Mouse (Mus musculus) heart, postnatal 10 days (tissue): ENCODE results near the gene Cdyl2. TPM values are rescaled to one million over a fixed set of nuclear protein-coding genes. Genes with fewer than 3 reads are reported as not detected.

ENCODE experiments used
- DNase-seq, 2 experiments: peaks; one replicate each; pipeline ENCODE4 v3.0.0; 2021
- intact Hi-C: fragments of 180-260 bp; cut with DNase I; formaldehyde crosslinking; loops from one replicate; pipeline ENCODE4 v1.15.1; 2025
- total RNA-seq, 2 experiments: library from RNA; stranded (reverse); gene quantifications; 2 replicates each; pipeline ENCODE4 v1.2.3; 2021

Cdyl2 gene
- total RNA-seq, 2 experiments from 2014 or later: 4.2 to 4.3 TPM

DNA sequence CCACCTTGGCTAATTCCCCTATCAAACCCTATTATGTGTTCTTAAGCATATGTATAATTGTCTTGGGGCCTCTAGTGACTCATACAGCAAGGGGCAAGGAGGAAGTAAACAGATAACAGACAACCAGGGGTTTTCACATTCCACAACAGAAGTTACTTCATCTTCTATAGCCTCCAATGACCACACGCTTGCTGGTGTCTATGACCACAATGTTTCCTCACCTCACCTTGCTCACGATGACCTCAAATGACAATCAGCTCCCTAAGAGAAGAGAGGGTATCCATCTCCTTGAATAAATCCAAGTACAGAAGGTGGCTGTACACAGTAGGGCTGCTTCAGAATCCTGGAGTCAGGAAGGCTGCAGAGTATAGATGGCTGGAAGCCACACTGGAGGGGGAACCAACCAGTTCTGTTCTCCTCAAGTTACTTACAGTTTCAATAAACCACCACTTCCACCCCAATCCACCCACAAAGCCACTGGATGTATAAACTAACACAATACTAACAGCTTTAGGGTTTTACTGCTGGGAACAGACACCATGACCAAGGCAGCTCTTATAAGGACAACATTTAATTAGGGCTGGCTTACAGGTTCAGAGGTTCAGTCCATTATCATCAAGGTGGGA is 104.8 kb downstream of the Cdyl2 start:
- intact Hi-C loops: no loop called here

GRCm38 (mm10) chr8:116623591-116623990 is 109.2 kb downstream of the Cdyl2 start:
- intact Hi-C loops: no loop called here
- no peak for DNase-seq

More for the DNA sequence above, 104.8 kb downstream of the Cdyl2 start:
- DNase-seq: no peak

DNA sequence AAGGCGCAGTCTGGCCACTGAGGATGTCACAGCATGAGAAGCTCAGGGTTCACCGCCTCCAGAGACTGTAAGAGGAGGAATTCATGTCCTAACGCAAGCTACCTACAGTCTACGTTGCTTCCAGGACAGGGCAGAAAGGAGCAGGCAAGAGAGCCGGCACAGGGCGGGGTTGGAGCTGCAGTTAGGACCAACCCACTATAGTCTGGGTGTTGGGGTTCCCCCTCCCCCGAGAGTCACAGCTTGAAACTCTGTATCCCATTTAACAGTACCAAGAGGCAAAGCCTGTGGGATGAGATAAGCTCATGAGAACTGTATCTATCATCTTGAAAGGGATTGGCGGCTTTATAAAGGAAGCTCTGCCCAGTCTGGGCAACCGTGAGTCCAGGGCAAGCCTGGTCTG is 110.5 kb downstream of the Cdyl2 start:
- intact Hi-C loops: no loop called here
- DNase-seq: no peak

GRCm38 (mm10) chr8:116621158-116621961 is 111.4 kb downstream of the Cdyl2 start:
- no peak for DNase-seq
- intact Hi-C loops: no loop called here

DNA sequence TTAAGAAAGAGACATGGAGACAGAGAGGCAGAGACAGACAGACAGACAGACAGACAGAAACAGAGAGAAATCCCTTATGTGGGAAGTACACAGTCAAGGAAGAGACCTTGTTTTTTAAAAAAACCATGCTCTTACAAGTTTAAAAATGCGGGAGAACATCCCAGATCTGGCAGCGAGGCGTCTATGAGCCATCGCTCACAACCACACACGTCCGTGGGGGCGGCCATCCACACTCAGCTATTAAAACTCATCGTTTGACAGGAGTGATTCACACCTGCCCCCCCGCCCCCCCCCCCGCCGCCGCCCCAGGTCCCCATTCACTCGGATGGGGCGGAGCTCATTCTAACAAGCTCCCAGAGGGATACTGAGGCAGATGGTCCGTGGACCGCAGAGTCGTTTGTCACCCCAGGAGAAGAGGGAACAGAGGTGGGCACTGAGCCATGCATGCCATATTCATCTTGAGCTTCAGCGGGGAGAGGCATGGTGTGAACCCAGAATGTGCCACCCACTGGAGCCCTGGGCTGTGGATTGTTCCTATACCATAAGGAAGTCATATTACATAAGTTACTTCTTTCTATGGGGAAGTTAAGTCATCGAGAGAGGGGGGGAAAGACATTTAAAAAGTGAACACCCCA is 113.0 kb downstream of the Cdyl2 start:
- intact Hi-C loops: no loop called here
- DNase-seq: no peak

GRCm38 (mm10) chr8:116619221-116619620 is 113.6 kb downstream of the Cdyl2 start:
- intact Hi-C loops: no loop called here
- DNase-seq: no peak

- intact Hi-C loops: no loop called here
- DNase-seq: no peak
Measured at GRCm38 (mm10) chr8:116618797-116619196, 114.0 kb downstream of the Cdyl2 start.

DNA sequence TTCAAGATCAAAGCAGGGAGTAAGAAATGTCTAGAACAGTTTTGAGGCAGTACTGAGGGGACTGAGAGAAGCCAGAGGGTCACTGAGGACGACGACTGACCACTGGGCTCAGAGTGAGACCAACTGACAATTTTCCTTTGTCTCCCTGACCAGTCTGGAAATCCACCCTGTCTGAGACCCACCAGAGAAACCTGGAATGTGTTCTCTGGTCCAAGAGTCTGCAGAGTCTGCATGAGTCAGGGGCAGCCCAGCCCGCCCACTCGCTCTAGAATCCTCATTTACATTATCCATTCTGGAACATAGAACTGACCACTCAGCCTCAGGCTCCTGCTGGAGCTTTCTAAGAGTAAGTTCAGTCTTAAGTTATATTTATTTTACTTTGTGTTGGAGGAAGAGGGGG is 114.9 kb downstream of the Cdyl2 start:
- no peak for DNase-seq
- intact Hi-C loops: no loop called here

DNA sequence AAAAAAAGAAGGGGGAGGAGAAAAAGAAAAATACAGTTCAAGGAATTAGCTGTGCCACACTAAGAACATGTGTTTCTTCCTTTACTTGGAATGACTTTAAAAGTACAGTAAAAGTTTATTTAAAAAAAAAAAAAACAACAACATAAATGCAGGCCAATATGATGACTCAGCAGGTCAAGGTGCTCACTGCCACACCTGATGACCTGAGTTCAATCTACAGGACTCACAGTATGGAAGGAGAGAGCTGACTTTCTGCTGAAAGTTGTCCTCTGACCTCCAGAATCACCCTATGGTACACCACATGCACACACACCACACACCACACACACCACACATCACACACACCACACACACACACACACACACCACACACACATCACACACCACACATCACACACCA is 116.4 kb downstream of the Cdyl2 start:
- intact Hi-C loops: no loop called here
- DNase-seq: no peak

- peak; percentile 56 to 70 for DNase-seq
- intact Hi-C loops: no loop called here
Measured at GRCm38 (mm10) chr8:116614901-116615300, 117.9 kb downstream of the Cdyl2 start.

GRCm38 (mm10) chr8:116606171-116606570 is 126.6 kb downstream of the Cdyl2 start:
- intact Hi-C loops: no loop called here
- DNase-seq: no peak

- DNase-seq: no peak
- intact Hi-C loops: no loop called here
Measured at GRCm38 (mm10) chr8:116602806-116603205, 130.0 kb downstream of the Cdyl2 start.

- intact Hi-C loops: no loop called here
- no peak for DNase-seq
Measured at GRCm38 (mm10) chr8:116599728-116600127, 133.1 kb downstream of the Cdyl2 start.

GRCm38 (mm10) chr8:116591226-116591625 is 141.6 kb downstream of the Cdyl2 start:
- intact Hi-C loops: no loop called here
- DNase-seq: no peak

DNA sequence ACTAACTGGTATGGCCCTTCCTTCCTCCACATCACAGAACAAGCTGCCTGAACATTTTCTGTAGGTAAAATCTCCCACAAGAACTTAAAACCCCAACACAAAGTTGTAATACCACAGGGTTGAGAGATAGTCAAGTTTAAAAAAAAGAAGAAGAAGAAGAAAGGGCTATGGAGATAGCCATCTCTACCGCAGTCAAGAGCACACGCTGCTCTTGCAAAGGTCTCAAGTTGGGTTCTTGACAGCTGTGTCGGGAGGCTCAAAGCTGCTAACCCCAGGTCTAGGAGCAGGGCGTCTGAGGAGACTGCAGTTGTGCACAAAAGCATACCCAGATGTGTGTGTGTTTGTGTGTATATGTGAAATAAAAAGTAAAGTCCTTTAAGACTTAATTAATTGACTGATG is 142.2 kb downstream of the Cdyl2 start:
- no peak for DNase-seq
- intact Hi-C loops: no loop called here

- DNase-seq: no peak
- intact Hi-C loops: no loop called here
Measured at GRCm38 (mm10) chr8:116590106-116590505, 142.7 kb downstream of the Cdyl2 start.

- DNase-seq: peak; percentile 45 to 50
- intact Hi-C loops: no loop called here
Measured at GRCm38 (mm10) chr8:116587616-116588468, 144.9 kb downstream of the Cdyl2 start.

- no peak for DNase-seq
- intact Hi-C loops: no loop called here
Measured at GRCm38 (mm10) chr8:116581318-116582019, 151.3 kb downstream of the Cdyl2 start.

DNA sequence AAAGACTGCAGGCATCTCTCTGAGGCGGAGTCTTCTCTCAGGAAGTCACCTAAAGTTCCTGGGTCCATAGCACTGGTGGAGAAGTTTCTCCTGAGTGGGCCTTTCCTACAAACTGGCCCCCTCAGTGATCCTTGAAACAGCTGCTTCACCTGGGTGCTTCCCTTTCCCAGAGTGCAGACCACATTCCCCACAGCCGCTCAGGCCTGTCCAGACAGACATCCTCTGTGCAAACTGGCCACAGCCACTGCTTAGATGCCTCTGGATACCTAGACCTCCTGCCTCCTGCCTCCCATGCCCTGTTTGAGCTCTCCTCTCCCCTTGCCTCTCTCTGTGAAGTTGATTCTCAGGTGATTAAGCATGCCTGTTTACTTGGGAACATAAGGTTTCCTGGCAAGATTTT is 156.1 kb downstream of the Cdyl2 start:
- DNase-seq: no peak
- intact Hi-C loops: no loop called here

GRCm38 (mm10) chr8:116573085-116573484 is 159.7 kb downstream of the Cdyl2 start:
- intact Hi-C loops: no loop called here
- no peak for DNase-seq
